Mouse (Mus musculus): ENCODE measurements around the gene Olfr704. TPM values are rescaled to one million over a fixed set of nuclear protein-coding genes. Genes with fewer than 3 reads are reported as not detected.

Olfr704 gene
- polyA plus RNA-seq, 1 experiment from 2014 or later = not detected

Other genes with a start within 250 kb of the Olfr704 start
- not detected in 2 replicates for gene Olfr693, start 182.6 kb upstream of the Olfr704 start, polyA plus RNA-seq (2015; fragmentation: Nextera tagmentation; extraction: Ambion mirVana)
- not detected in 2 replicates for gene Olfr694, start 171.4 kb upstream of the Olfr704 start, polyA plus RNA-seq (2015; fragmentation: Nextera tagmentation; extraction: Ambion mirVana)
- gene Olfr695, start 146.8 kb upstream of the Olfr704 start, polyA plus RNA-seq (2015; fragmentation: Nextera tagmentation; extraction: Ambion mirVana) = not detected in 2 replicates
- not detected in 2 replicates for gene Olfr697, start 120.7 kb upstream of the Olfr704 start, polyA plus RNA-seq (2015; fragmentation: Nextera tagmentation; extraction: Ambion mirVana)
- gene Olfr698, start 107.8 kb upstream of the Olfr704 start, polyA plus RNA-seq (2015; fragmentation: Nextera tagmentation; extraction: Ambion mirVana) = not detected in 2 replicates
- not detected in 2 replicates for gene Olfr699, start 70.0 kb upstream of the Olfr704 start, polyA plus RNA-seq (2015; fragmentation: Nextera tagmentation; extraction: Ambion mirVana)
- gene Olfr700, start 54.4 kb upstream of the Olfr704 start, polyA plus RNA-seq (2015; fragmentation: Nextera tagmentation; extraction: Ambion mirVana) = not detected in 2 replicates
- not detected in 2 replicates for gene Olfr701, start 49.1 kb upstream of the Olfr704 start, polyA plus RNA-seq (2015; fragmentation: Nextera tagmentation; extraction: Ambion mirVana)
- not detected in 2 replicates for gene Olfr702, start 29.3 kb upstream of the Olfr704 start, polyA plus RNA-seq (2015; fragmentation: Nextera tagmentation; extraction: Ambion mirVana)
- gene Olfr703, start 19.8 kb upstream of the Olfr704 start, polyA plus RNA-seq (2015; fragmentation: Nextera tagmentation; extraction: Ambion mirVana) = not detected in 2 replicates
- gene Olfr705, start 13.7 kb downstream of the Olfr704 start, polyA plus RNA-seq (2015; fragmentation: Nextera tagmentation; extraction: Ambion mirVana) = not detected in 2 replicates
- not detected in 2 replicates for gene Olfr706, start 25.0 kb downstream of the Olfr704 start, polyA plus RNA-seq (2015; fragmentation: Nextera tagmentation; extraction: Ambion mirVana)
- not detected in 2 replicates for gene Olfr707, start 38.1 kb downstream of the Olfr704 start, polyA plus RNA-seq (2015; fragmentation: Nextera tagmentation; extraction: Ambion mirVana)
- not detected in 2 replicates for gene Olfr1532-ps1, start 44.8 kb downstream of the Olfr704 start, polyA plus RNA-seq (2015; fragmentation: Nextera tagmentation; extraction: Ambion mirVana)
- not detected in 2 replicates for gene Olfr709-ps1, start 69.0 kb downstream of the Olfr704 start, polyA plus RNA-seq (2015; fragmentation: Nextera tagmentation; extraction: Ambion mirVana)
- gene Olfr710, start 85.1 kb downstream of the Olfr704 start, polyA plus RNA-seq (2015; fragmentation: Nextera tagmentation; extraction: Ambion mirVana) = not detected in 2 replicates
- gene Olfr6, start 100.8 kb downstream of the Olfr704 start, polyA plus RNA-seq (2015; fragmentation: Nextera tagmentation; extraction: Ambion mirVana) = not detected in 2 replicates
- not detected in 2 replicates for gene Olfr711, start 112.3 kb downstream of the Olfr704 start, polyA plus RNA-seq (2015; fragmentation: Nextera tagmentation; extraction: Ambion mirVana)
- not detected in 2 replicates for gene Olfr2, start 142.9 kb downstream of the Olfr704 start, polyA plus RNA-seq (2015; fragmentation: Nextera tagmentation; extraction: Ambion mirVana)
- gene Olfr713, start 168.0 kb downstream of the Olfr704 start, polyA plus RNA-seq (2015; fragmentation: Nextera tagmentation; extraction: Ambion mirVana) = not detected in 2 replicates
- gene Olfr714, start 207.8 kb downstream of the Olfr704 start, polyA plus RNA-seq (2015; fragmentation: Nextera tagmentation; extraction: Ambion mirVana) = not detected in 2 replicates
- not detected in 2 replicates for gene Olfr17, start 230.0 kb downstream of the Olfr704 start, polyA plus RNA-seq (2015; fragmentation: Nextera tagmentation; extraction: Ambion mirVana)
- not detected in 2 replicates for gene Olfr715b, start 247.2 kb downstream of the Olfr704 start, polyA plus RNA-seq (2015; fragmentation: Nextera tagmentation; extraction: Ambion mirVana)